Mouse (Mus musculus) G1E-ER4 (cell line): ENCODE measurements around the gene Lemd1. TPM values are rescaled to one million over a fixed set of nuclear protein-coding genes. Genes with fewer than 3 reads are reported as not detected.
A peak's percentile ranks its signal among the peaks of the same experiment; 100 is the strongest.

ENCODE experiments used
- GATA1 ChIP-seq: IDR thresholded peaks from one replicate; pipeline ENCODE4 v1.8.0; 2012; ENCODE audit warnings: low read length, inconsistent platforms
- polyA plus RNA-seq: library from polyadenylated mRNA; stranded (reverse); fragments of >175 nt; gene quantifications from 2 replicates; pipeline ENCODE4 v1.2.3, GENCODE M21; 2012

Lemd1 gene
- polyA plus RNA-seq, 1 experiment, result not detected

DNA sequence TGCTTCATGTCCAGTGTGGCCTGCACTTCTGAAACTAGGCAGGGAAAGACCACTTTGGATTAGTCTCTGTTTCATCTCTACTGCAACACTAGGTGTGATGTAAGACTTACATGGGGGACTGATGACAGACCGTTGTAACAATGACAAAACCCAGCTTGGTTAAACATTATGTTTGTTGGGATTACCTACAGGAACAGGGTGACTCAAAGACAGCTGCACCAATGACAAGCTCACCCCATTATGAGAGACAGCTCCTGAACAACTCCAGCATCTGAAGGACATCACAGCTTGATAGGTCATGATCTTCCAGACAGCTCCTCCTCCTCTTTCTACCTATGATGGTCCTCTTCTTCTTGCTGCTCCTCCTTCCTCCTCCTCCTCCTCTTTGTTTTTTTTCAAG is 69.1 kb downstream of the Lemd1 start:
- TF ChIP-seq GATA1, result no peak

- TF ChIP-seq GATA1, result no peak
Observed at GRCm38 (mm10) chr1:132261058-132261457, 69.8 kb downstream of the Lemd1 start.

DNA sequence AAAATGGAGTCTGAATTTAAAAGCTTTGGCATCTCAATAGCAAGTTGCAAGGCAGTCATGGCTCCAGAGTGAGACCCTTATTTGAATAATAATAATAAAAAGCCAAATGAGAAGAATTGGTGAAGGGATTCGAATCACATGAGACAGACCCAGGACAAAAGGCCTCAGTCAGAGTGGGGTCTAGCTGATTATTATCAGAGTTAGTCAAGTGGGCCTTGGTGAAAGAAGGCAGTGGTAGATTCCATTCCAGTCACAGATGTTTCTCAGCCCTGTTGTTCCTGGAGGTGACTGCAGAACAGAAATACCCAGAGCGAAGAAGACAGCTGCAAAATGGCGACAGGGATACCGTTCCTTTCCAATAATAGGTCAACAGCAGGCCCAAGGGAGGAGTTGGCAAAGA is 72.4 kb downstream of the Lemd1 start:
- no peak for TF ChIP-seq GATA1

DNA sequence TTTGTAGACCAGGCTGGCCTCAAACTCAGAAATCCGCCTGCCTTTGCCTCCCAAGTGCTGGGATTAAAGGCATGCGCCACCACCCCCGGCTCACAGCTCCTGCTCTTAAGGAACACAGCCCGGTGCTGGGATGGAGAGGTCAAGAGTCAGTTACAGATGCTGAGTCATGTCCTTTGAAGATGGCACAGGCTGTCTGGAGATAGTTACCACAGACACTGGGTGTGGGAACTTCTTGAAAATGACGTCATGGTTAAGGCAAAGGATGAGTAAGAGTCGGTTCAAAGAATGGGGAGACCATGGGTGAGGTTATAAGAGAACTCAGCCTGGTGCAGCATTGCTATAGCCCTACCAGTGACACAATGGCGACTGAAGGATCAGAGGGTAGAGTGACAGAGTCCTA is 73.3 kb downstream of the Lemd1 start:
- peak; percentile 43 for TF ChIP-seq GATA1

GRCm38 (mm10) chr1:132265211-132265859 is 74.1 kb downstream of the Lemd1 start:
- no peak for TF ChIP-seq GATA1

- no peak for TF ChIP-seq GATA1
Observed at GRCm38 (mm10) chr1:132265936-132266335, 74.7 kb downstream of the Lemd1 start.

- no peak for TF ChIP-seq GATA1
Observed at GRCm38 (mm10) chr1:132266791-132267557, 75.7 kb downstream of the Lemd1 start.

GRCm38 (mm10) chr1:132267959-132268358 is 76.7 kb downstream of the Lemd1 start:
- no peak for TF ChIP-seq GATA1

DNA sequence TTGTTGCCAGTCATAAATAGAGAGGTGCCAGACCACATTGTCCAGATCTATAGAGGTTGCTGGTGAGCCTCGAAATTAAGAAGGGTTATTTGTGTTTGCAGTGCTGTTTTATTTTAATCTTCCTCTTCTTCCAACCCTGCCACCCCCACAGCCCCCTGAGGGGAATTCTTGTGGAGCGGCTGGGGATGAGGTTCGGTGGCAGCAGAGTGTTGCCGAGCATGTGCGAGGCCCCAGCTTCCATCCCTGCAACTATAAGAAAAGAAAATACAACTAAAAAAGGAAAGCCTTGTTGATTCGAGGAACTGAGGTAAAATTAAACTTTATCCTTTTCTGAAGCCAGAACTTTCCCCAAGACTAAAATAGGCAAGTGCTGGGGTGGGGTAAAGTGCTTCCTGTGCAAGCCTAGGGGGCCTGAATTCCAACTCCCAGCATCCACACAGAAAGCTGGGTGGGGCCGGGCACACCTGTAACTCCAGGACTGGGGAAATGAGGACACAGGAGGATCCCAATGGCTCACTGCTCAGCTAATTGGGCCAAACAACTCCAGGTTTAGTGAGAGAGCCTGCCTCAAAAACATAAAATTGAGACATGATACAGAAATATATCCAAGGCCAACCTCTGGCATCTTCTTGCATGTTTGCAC is 77.3 kb downstream of the Lemd1 start:
- TF ChIP-seq GATA1, result no peak

DNA sequence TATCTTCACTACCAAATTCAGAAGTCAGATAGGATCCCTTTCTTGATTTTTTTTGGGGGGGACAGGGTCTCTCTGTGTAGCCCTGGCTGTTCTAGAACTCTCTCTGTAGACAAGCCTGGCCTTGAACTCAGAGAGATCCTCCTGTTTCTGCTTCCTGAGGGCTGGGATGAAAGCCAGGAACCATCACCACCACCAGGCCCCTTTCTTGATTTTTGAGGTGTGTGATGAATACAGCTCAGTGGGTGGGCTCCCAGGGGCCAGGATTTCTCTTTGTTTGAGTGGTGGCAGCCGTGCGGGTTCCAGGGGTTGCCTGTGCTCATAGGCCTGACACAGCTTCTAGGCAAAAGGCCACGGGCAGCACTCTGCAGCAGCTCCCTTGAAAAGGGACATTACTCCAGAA is 80.0 kb downstream of the Lemd1 start:
- no peak for TF ChIP-seq GATA1

- no peak for TF ChIP-seq GATA1
Observed at GRCm38 (mm10) chr1:132276694-132277093, 85.5 kb downstream of the Lemd1 start.

DNA sequence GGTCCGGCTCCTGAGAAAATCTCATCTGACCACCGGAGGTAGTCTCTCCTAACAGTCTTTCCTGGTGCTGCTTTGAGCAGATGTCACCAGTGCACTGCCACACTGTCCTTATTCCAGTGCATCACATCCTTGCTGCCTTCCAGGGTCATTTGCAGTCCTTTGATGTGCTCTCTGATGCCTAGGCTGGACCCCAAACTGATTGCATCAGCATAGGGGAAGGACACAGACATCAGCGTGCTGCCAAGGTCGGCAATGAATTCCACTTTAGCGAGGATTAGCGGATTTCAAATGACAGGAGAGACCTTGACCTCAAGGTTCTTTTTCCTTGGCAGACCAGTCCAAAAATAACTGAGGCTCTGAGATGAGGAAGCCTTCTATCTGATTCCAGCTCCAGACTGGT is 85.9 kb downstream of the Lemd1 start:
- no peak for TF ChIP-seq GATA1

- TF ChIP-seq GATA1, result no peak
Observed at GRCm38 (mm10) chr1:132281523-132282176, 90.4 kb downstream of the Lemd1 start.

- no peak for TF ChIP-seq GATA1
Observed at GRCm38 (mm10) chr1:132282177-132282536, 90.9 kb downstream of the Lemd1 start.

DNA sequence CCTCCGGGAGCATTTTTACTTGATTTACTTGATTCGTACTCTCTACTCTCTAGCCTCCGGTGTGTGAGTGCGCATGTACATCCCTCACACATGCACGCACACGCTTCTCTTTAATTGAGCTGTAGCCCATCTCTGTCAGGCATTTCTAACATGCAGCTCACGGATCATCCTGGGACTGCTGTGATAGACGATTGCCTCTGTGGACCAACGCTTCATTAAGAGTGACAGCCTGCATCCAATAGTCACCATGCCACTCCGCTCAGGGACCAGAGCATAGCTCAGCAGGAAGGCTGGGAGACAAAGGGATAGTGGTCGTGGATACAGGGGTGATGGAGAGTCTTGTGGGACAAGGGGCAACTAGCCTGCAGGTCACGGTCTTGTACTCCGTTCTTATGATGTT is 91.8 kb downstream of the Lemd1 start:
- no peak for TF ChIP-seq GATA1

GRCm38 (mm10) chr1:132286735-132287134 is 95.5 kb downstream of the Lemd1 start:
- TF ChIP-seq GATA1, result no peak
